Mouse (Mus musculus): ENCODE data around the gene Prr7. TPM values are rescaled to one million over a fixed set of nuclear protein-coding genes. Genes with fewer than 3 reads are reported as not detected.

The Prr7 gene
- polyA plus RNA-seq, 1 experiment: 5.1 TPM

DNA sequence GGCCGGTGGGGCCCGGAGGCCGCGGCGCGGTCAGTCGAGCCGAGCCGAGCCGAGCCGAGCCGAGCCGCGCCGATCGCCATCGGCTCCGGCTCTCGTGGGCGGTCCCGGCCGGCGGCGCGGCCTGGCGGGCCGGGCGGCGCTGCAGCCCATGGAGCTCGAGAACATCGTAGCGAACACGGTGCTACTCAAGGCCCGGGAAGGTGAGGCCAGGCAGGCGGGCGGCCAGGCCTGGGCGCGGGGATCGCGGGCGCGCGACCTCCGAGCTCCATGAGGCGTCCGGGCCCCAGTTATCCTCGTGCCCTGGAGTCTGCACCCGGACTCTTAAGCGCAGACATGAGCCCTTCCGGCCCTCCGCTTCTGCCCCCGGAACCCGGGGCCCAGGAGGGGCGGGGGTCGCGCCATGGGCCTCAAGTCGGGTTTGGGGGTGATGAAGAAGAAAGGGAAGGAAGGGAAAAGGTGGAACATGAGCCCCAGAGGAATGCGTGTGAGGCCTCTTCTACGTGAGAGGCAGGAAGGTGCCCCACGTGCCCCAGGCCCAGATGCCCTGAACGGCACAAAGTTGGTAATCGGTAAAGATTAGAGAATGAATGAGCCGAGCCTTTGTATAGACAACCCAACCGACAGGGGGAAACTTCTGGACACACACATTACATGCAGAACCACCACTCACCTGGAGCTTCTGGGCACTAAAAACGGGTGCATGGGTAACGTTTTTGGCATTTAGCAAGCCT is 18.5 kb upstream of the Prr7 start:
- peak; percentile 24 for TF ChIP-seq POLR2AphosphoS2 (IDR thresholded peaks at IDR 0.05; ENCODE audit: insufficient read length, low read depth)
- peak; percentile 79 for TF ChIP-seq POLR2A (IDR thresholded peaks at IDR 0.05; ENCODE audit: insufficient read length, low read depth)
- TF ChIP-seq REST (IDR thresholded peaks at IDR 0.05; ENCODE audit: insufficient read depth, insufficient read length): no peak
- no peak for TF ChIP-seq MYOG (IDR thresholded peaks at IDR 0.05; ENCODE audit: control insufficient read depth in 1 of 3, insufficient read depth in 1 of 3, insufficient read length in 2 of 3, low read depth in 2 of 3)
- Histone ChIP-seq H3ac (ENCODE audit: control insufficient read depth, insufficient read length) (peak overlapping the region; percentile 92), H3K27me3 (ENCODE audit: control insufficient read depth, insufficient read depth, insufficient read length) (no peaks in the 10 kb centered on the region), H3K4me2 (ENCODE audit: low read depth) (peak overlapping the region; percentile 97), H3K4me3 (peak overlapping the region; percentile 47), H3K79me2 (ENCODE audit: control insufficient read depth, insufficient read depth) (peaks cover 35% of the 10 kb centered on the region), H3K36me3 (ENCODE audit: control insufficient read depth, insufficient read depth) (no peaks in the 10 kb centered on the region)

DNA sequence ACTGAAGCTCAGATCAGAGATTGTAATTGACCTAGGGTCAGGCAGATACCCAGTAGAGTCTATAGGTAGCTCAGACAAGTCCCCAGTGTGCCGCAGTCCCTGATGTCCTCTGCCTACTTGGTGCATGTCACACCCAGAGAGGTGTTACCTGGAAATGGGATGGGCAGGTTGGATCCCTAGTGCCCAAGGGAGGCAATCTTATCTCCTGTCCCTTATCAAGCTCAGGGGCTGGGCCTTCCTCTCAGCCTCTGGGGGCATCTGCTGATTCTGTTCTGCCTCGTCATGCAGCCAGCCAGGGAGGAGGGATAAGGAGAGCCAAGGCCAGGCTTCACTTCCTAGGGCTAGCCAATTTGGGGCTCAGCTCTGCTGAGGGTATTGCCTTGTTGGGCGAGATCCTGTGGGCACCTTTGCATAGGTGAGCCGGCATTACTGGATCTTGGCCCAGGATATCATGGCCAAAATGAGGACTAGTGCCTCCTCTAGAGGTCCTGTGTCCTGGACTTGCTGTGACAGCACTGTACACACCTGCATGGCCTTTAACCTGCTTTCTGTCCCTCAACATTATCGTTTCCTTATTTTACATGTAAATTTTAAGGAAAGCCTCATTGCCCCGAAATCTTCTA is 17.5 kb upstream of the Prr7 start:
- Histone ChIP-seq H3K4me3 (peak overlapping the region; percentile 47), H3ac (ENCODE audit: control insufficient read depth, insufficient read length) (no peak overlapping the region), H3K36me3 (ENCODE audit: control insufficient read depth, insufficient read depth) (no peaks in the 10 kb centered on the region), H3K4me2 (ENCODE audit: low read depth) (peak overlapping the region; percentile 97), H3K79me2 (ENCODE audit: control insufficient read depth, insufficient read depth) (peaks cover 35% of the 10 kb centered on the region), H3K27me3 (ENCODE audit: control insufficient read depth, insufficient read depth, insufficient read length) (no peaks in the 10 kb centered on the region)
- no peak for TF ChIP-seq E2F4 (IDR thresholded peaks at IDR 0.05; ENCODE audit: insufficient read depth)
- TF ChIP-seq MYOG (IDR thresholded peaks at IDR 0.05; ENCODE audit: control insufficient read depth in 1 of 3, insufficient read depth in 1 of 3, insufficient read length in 2 of 3, low read depth in 2 of 3): no peak
- TF ChIP-seq MAX (IDR thresholded peaks at IDR 0.05; ENCODE audit: low read depth): no peak
- no peak for TF ChIP-seq POLR2A (IDR thresholded peaks at IDR 0.05; ENCODE audit: insufficient read length, low read depth)

DNA sequence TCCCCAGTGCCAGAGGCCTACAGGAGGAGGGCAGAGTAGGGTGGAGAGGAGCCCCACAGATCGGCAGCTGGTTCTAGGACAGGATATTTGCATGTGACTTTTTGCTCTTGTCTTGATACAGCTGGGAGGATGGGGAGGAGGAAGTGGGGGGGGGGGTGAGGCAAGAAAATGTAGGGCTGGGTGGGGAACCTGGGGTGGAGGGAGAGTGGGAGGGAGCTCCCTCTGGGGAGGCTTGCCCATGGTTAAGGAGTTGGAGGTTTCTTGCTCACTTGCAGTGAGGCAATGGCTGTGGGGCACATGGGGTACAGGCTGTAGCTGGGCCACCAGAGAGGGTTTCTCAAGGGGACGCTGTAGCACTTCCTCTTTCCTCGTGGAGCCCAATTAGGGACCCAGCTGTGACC is 16.5 kb upstream of the Prr7 start:
- peaks cover 35% of the 10 kb centered on the region for H3K79me2 ChIP-seq (ENCODE audit: control insufficient read depth, insufficient read depth)
- H3K27me3 ChIP-seq (ENCODE audit: control insufficient read depth, insufficient read depth, insufficient read length): no peaks in the 10 kb centered on the region
- H3K4me3 ChIP-seq: no peak overlapping the region
- no peak overlapping the region for H3ac ChIP-seq (ENCODE audit: control insufficient read depth, insufficient read length)
- H3K4me2 ChIP-seq (ENCODE audit: low read depth): no peak overlapping the region
- H3K36me3 ChIP-seq (ENCODE audit: control insufficient read depth, insufficient read depth): no peaks in the 10 kb centered on the region
- TF ChIP-seq MAX (IDR thresholded peaks at IDR 0.05; ENCODE audit: low read depth): no peak
- TF ChIP-seq POLR2A (IDR thresholded peaks at IDR 0.05; ENCODE audit: insufficient read length, low read depth): no peak
- TF ChIP-seq POLR2AphosphoS2 (IDR thresholded peaks at IDR 0.05; ENCODE audit: insufficient read length, low read depth): no peak
- no peak for TF ChIP-seq TCF12 (IDR thresholded peaks at IDR 0.05; ENCODE audit: insufficient read depth, poor library complexity, severe bottlenecking)
- no peak for TF ChIP-seq E2F4 (IDR thresholded peaks at IDR 0.05; ENCODE audit: insufficient read depth)
- TF ChIP-seq MYOG (IDR thresholded peaks at IDR 0.05; ENCODE audit: control insufficient read depth in 1 of 3, insufficient read depth in 1 of 3, insufficient read length in 2 of 3, low read depth in 2 of 3): no peak
- TF ChIP-seq MYOD1 (IDR thresholded peaks at IDR 0.05; ENCODE audit: control insufficient read depth in 1 of 3, insufficient read length in 2 of 3, low read depth in 2 of 3): no peak
- TF ChIP-seq TCF3 (IDR thresholded peaks at IDR 0.05; ENCODE audit: insufficient read length, low read depth): no peak
- TF ChIP-seq USF1 (IDR thresholded peaks at IDR 0.05; ENCODE audit: low read depth): no peak
- TF ChIP-seq REST (IDR thresholded peaks at IDR 0.05; ENCODE audit: insufficient read depth, insufficient read length): no peak
- no peak for TF ChIP-seq SRF (IDR thresholded peaks at IDR 0.05; ENCODE audit: control insufficient read depth, insufficient read length, low read depth)
- no peak for TF ChIP-seq CEBPB (IDR thresholded peaks at IDR 0.05; ENCODE audit: insufficient read depth, poor library complexity, severe bottlenecking)

DNA sequence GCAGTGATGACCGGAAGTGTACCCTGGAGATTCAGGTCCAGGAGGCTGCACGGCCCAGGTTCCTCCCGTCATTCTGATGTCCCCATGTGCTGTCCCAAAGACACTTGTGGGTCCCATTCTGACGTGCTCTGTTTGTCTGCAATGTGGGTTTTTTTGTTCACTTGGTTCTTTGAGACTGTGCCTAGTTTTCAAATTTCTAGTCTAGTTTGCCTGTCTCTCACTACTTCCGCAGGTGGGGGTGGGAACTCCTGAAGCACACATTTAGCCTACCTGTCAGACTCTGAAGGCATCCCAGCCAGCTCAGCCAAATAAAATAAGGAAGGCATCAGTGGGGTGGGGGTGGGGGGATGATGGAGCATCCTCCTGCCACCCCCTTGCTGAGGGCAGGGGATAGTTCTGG is 15.9 kb upstream of the Prr7 start:
- no peaks in the 10 kb centered on the region for H3K36me3 ChIP-seq (ENCODE audit: control insufficient read depth, insufficient read depth)
- H3K4me2 ChIP-seq (ENCODE audit: low read depth): no peak overlapping the region
- peaks cover 35% of the 10 kb centered on the region for H3K79me2 ChIP-seq (ENCODE audit: control insufficient read depth, insufficient read depth)
- TF ChIP-seq MAX (IDR thresholded peaks at IDR 0.05; ENCODE audit: low read depth) (no peak), MYOG (IDR thresholded peaks at IDR 0.05; ENCODE audit: control insufficient read depth in 1 of 3, insufficient read depth in 1 of 3, insufficient read length in 2 of 3, low read depth in 2 of 3) (no peak), USF1 (IDR thresholded peaks at IDR 0.05; ENCODE audit: low read depth) (no peak), TCF3 (IDR thresholded peaks at IDR 0.05; ENCODE audit: insufficient read length, low read depth) (no peak), REST (IDR thresholded peaks at IDR 0.05; ENCODE audit: insufficient read depth, insufficient read length) (no peak), CEBPB (IDR thresholded peaks at IDR 0.05; ENCODE audit: insufficient read depth, poor library complexity, severe bottlenecking) (no peak)
- H3K4me3 ChIP-seq: no peak overlapping the region
- H3ac ChIP-seq (ENCODE audit: control insufficient read depth, insufficient read length): no peak overlapping the region
- H3K27me3 ChIP-seq (ENCODE audit: control insufficient read depth, insufficient read depth, insufficient read length): no peaks in the 10 kb centered on the region

DNA sequence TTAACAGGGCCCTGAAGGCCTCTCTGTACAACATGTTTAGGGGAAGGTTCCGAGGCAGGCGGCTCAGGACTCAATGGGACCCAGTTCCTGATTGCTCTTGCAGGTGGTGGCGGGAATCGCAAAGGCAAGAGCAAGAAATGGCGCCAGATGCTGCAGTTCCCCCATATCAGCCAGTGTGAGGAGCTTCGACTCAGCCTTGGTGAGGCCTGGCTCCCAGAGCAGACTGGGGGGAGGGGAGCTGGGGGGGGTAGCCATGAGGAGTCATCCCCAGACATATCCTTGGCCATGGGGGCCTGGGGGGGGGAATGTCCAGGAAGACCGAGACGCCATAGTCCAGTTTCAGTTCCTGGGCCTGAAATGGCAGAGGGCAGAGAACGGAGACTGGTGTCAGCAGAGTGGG is 14.9 kb upstream of the Prr7 start:
- no peak for TF ChIP-seq E2F4 (IDR thresholded peaks at IDR 0.05; ENCODE audit: insufficient read depth)
- no peak for TF ChIP-seq SRF (IDR thresholded peaks at IDR 0.05; ENCODE audit: control insufficient read depth, insufficient read length, low read depth)
- no peak for TF ChIP-seq USF1 (IDR thresholded peaks at IDR 0.05; ENCODE audit: low read depth)
- no peak for TF ChIP-seq TCF12 (IDR thresholded peaks at IDR 0.05; ENCODE audit: insufficient read depth, poor library complexity, severe bottlenecking)
- TF ChIP-seq MYOG (IDR thresholded peaks at IDR 0.05; ENCODE audit: control insufficient read depth in 1 of 3, insufficient read depth in 1 of 3, insufficient read length in 2 of 3, low read depth in 2 of 3): no peak
- TF ChIP-seq MAX (IDR thresholded peaks at IDR 0.05; ENCODE audit: low read depth): no peak
- no peak for TF ChIP-seq POLR2A (IDR thresholded peaks at IDR 0.05; ENCODE audit: insufficient read length, low read depth)
- TF ChIP-seq POLR2AphosphoS2 (IDR thresholded peaks at IDR 0.05; ENCODE audit: insufficient read length, low read depth): no peak
- TF ChIP-seq TCF3 (IDR thresholded peaks at IDR 0.05; ENCODE audit: insufficient read length, low read depth): no peak
- TF ChIP-seq REST (IDR thresholded peaks at IDR 0.05; ENCODE audit: insufficient read depth, insufficient read length): no peak
- TF ChIP-seq MYOD1 (IDR thresholded peaks at IDR 0.05; ENCODE audit: control insufficient read depth in 1 of 3, insufficient read length in 2 of 3, low read depth in 2 of 3): no peak
- TF ChIP-seq CEBPB (IDR thresholded peaks at IDR 0.05; ENCODE audit: insufficient read depth, poor library complexity, severe bottlenecking): no peak
- Histone ChIP-seq H3K79me2 (ENCODE audit: control insufficient read depth, insufficient read depth) (peaks cover 35% of the 10 kb centered on the region), H3K27me3 (ENCODE audit: control insufficient read depth, insufficient read depth, insufficient read length) (no peaks in the 10 kb centered on the region), H3K36me3 (ENCODE audit: control insufficient read depth, insufficient read depth) (no peaks in the 10 kb centered on the region), H3K4me2 (ENCODE audit: low read depth) (peak overlapping the region; percentile 37), H3K4me3 (no peak overlapping the region), H3ac (ENCODE audit: control insufficient read depth, insufficient read length) (no peak overlapping the region)

Measured in myocyte (in vitro differentiated cells).